Mouse (Mus musculus): Measurements from ENCODE around the gene Wwc1.

The Wwc1 gene

GRCm38 (mm10) chr11:35980411-35980917, at the start of gene Wwc1:
TSS of gene Wwc1 (minus strand) at chr11:35980527.
- peak; percentile 45 to 66 for DNase-seq

- no peak for DNase-seq
These were observed 39.7 kb upstream of the Wwc1 start for GRCm38 (mm10) chr11:36020009-36020408.

DNA sequence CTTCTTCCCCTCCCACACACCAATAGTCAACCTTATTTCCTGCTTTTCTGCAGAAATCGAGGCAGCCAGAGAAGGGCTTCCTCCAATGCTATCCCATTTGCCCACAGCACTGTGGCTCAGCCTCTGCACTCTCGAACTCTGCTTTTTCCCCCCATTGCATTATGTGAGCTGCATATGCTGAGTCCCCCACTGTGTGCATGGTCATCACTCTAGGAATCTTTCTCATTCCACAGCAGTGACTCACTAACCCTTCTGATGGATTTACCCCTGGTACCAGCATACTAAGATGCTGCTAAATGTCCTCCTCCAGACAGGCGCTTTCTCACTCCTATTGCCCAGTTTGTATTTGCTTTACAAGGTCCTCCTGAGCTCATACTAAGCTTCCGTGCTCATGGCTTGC, 32.9 kb upstream of the Wwc1 start:
- no peak for DNase-seq

- no peak for DNase-seq
These were observed 29.2 kb upstream of the Wwc1 start for GRCm38 (mm10) chr11:36009281-36010208.

DNA sequence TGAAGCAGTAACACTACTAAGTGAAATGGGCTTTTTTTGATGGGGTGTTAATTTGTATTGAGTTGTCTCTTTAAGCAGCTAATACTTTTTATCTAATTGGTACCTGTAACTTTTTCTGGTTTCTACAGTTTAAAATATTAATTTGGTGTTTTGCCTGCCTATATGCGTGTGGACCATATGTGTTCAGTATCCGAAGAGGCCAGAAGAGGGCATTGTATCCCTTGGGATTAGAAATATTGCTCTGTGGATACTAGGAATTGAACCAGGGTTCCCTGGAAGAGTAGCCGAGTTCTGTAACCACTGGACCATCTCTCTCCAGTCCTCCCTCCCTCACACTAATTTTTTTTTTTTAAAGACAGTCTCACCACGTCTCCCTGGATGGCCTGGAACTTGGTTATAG, 22.6 kb upstream of the Wwc1 start:
- no peak for DNase-seq

DNA sequence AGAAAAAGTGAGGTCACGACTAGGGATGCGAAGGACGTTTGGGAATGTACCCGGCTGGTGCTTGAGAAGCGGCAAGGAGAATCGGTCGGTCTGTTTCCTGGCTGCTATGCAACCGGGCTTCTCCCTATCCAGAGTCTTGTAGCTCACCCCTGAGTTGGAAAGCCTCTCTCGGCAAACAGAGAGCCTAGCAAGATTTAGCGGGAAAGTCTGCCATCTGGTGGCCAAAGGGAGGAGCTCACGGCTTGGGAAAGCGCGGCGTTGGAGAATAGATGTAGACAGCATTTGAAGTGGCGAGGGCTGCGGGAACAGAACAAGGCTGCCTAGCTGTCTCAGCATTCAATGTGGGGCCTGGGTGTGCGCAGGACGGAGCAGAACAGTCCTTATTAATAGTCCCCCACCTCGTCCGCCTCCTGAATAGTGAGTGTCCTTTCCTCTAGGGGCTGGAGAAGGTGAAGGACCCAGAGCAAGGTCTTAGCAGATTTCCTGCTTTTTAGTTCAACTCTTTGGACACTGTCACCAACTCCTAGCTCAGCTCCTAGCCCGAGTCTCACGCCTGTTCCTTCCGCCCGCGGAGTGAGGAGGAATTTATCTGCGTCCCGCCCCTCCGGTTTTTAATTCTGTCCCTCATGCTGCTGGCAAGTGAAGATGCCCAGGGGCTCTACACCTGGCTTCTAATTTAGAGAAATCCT, 21.1 kb upstream of the Wwc1 start:
- DNase-seq: peak; percentile 89 to 92

- DNase-seq: no peak
These were observed 20.4 kb upstream of the Wwc1 start for GRCm38 (mm10) chr11:36000585-36001281.

GRCm38 (mm10) chr11:36000038-36000437, 19.7 kb upstream of the Wwc1 start:
- no peak for DNase-seq

DNA sequence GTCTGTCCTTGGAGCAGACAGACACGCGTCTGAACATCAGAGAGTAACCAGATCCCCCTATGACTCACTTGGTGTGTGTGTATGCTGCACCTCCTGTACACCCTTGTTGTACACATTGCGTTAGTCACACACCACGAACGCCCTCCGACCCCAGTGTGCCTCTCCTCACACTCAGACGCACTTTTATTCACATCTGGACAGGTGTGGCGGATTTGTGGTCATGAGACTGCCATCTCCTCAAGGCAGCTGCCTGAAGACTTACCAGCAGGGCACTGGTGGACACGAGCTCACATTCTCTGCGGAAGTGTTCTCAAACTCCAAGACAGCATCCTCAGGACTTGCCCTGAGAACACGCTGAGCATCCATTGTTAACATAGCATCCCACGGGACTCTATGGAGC, 17.7 kb upstream of the Wwc1 start:
- DNase-seq: no peak

DNA sequence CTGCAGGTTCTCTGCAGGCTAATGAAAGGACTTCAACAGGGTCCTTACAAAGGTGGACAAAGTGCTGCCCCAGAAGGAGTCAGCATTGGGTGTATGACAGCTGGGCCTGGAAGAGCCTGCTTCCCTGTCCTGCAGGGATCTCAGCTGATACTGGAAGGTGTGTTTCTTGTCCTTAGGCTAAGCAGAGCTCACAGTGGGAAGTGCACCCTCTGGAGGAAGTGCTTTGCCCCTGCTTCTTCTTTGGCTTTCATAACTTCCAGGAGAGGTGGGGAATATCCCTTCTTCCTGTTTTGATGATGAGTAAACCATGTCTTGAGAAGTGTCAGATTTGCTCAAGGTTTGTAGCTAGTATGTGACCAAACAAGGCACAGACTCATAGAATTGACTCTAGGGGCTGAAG, 15.0 kb upstream of the Wwc1 start:
- no peak for DNase-seq

- DNase-seq: no peak
These were observed 11.5 kb upstream of the Wwc1 start for GRCm38 (mm10) chr11:35991846-35992245.

DNA sequence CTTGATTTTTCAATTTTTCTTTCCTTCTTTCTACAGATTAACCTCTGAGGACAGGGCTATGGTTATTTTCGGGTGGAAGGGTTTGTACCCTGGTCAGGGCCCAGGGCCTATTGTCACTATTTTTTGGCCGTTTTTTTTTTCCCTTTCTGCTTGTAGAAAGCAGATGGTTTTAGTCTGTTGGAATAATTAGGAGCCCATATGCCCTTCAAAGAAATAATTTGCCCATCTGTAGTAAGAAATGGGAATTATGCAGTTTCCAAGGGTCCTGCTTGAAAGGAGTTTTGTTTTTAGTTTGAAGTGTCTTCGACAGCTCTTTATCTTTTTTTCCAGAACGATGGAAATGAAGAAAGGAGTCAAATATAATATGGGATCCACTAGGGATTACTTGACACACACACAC, 9.6 kb upstream of the Wwc1 start:
- no peak for DNase-seq

DNA sequence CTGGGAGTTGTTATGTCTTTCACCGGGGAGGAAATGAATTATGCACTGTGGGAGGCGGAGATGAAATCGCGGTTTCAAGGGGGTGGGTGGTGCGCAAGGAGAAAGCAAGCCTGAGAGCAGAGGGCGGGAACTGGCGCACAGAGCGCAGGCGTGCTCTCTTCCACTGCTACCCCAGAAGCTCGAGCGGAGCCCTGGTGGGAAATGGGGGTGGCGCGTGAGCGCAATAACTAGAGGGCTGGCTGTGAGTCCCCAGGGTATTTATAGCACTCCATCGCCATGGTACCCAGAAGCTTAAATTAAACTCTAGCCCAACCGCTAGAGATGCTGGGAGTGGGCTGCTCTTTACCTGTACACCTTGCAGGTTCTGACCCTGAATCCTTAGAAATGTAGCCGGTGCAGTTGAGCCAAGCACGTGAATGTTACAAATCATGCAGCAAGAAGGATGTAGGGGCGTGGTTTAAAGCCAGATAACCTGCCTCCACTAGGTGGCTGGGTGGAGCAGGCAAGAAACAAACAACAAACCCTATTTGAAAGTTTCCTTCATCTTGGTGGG, 5.6 kb upstream of the Wwc1 start:
- DNase-seq: peak; percentile 49 to 59

DNA sequence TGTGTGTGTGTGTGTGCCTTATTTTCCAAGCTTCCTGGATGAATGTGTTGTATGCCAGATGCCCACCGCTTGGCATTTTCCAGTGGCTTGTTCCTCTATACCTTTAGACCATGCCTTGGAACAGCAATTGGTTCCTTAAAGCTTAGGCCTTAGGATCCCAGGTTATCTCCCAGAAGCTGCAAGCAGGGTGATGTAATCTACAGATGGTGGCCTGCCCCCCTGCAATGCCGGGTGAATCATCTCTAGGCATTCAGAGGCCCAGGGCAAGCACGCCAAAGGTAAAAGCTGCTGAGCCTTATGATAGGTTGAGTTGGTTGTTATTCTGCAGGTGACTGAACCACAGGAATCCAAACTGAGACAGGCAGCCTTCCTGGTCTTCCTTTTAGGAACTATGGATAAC, 2.4 kb upstream of the Wwc1 start:
- DNase-seq: peak; percentile 67 to 71

DNA sequence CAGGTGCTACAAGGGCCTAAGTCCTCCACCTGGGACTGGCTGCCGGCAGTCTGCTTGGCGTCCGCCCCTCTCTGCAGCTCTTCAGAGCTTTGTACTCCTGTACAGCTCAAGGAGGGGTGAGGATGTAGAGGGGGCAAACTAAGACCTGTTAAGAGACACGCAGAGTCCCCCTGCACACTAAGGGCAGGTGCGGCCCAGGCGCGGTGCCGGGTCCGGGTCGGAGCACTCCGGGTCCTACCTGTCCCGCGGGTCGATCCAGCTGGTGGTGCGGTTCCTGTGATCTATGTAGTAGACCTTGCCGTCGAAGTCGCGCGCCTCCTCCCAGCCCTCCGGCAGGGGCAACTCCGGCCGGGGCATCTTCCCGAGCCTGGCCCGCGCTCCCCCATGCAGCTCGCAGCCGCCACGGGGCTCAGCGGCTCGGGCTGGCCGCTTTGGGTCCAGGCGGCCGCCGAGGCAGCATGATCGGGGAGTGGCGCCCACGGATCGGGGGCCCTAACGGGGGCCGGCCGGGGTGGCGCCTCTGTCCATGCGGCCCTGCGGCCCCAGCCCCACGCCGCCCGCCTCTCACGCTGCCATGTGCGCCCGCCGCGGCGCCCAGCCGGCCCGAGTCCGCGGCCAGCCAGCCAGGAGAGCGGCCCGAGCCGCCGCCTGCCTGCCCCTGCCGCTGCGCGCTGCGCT, 455 bp downstream of the Wwc1 start:
- peak in 1 of 2 experiments; percentile 53 for DNase-seq

- no peak for DNase-seq
These were observed 1.0 kb downstream of the Wwc1 start for GRCm38 (mm10) chr11:35979266-35979732.

- no peak for DNase-seq
These were observed 2.5 kb downstream of the Wwc1 start for GRCm38 (mm10) chr11:35977796-35978195.

DNA sequence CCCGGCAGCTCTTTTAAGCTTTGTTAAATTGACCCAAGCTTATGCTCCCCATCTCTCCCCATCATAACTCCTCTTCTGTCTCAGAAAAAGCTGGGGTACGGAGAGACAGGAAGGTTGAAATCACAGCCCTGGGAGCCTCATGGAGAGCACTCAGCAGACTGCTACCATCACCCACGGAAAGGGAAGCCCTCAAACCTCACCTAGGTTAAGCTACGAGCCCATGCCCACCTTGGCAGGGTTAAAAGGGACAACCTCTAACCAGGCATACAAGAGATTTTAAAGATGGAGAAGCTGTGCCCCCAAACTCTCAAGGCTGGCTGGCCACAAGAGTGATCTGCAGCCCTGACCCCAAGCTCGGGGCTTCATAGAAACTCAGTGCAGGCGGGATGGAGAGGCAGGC, 3.2 kb downstream of the Wwc1 start:
- no peak for DNase-seq

GRCm38 (mm10) chr11:35976482-35976881, 3.8 kb downstream of the Wwc1 start:
- DNase-seq: peak in 1 of 2 experiments; percentile 12

DNA sequence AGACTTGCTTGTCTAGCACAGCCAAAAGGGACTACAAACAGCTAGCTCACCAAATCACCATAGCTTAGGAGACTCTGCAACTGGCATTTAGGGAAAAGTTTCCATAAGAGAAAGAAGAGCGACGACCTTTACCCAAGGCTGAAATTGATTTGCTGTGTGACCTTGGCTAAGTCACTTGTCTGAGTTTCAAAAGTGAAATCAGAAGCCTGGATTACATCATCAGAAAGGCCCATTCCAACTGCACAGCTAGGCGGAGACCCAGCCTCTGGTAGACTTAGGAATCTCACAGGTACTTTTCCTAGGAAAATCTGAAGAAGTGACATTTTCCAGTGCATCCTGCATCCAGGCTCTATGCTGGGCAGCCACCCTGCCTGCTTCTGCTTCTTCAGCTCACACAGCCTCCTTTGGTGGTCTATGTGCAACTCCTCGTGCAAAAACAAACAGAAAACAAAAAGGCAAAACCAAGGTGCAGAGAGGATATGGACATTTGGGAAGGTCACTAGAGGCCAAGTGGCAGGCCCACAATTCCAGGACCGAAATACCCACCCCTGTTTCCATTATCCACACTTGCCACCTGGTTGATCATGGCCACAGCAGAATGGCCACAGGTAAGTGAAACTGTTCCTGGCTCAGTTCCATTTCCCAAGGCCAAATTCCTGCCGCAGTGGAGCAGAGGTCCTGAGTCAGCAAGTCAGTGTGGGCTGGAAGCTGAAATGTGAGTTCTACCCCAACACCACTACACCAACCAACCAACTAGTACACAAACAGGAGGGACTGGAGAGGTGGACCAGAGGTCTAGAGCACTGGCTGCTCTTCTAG, 5.5 kb downstream of the Wwc1 start:
- DNase-seq: no peak

- no peak for DNase-seq
These were observed 7.2 kb downstream of the Wwc1 start for GRCm38 (mm10) chr11:35973135-35973534.
